ENCODE assay signal across 14 mouse cellular contexts in the genomic region with DNA sequence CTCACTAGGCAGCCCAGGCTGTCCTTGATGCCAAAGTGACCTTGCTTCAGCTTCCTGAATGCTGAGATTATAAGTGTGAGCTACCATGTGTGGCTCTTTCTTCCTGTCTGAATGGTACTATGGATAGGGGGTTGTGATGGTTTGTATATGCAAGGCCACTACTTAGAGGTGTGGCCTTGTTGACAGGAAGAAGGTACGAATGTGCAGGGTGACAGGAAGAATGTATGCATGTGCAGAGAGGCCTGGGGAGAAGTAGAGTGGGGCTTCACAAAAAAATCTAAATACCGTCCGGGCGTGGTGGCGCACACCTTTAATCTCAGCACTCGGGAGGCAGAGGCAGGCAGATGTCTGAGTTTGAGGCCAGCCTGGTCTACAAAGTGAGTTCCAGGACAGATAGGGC. TPM values are rescaled to one million over a fixed set of nuclear protein-coding genes. Genes with fewer than 3 reads are reported as not detected.
"Had no signal": no experiment of that assay in that cellular context is flagged by ENCODE, and none has a peak within 500 bp of the region (broad histone marks: within the 10 kb centered on the region; RNA-seq: fewer than 3 reads in every experiment).

No protein-coding gene starts in this region.

- DNase-seq: left cerebral cortex, postnatal 4 days; liver; liver, embryonic 13.5 days; liver, postnatal 0 days; lung, adult 18-20 months; lung, adult 2 months; lung, embryonic 14.5 days; lung, postnatal 10 days; lung, postnatal 14 days; lung, postnatal 36 days; lung, postnatal 4 days; midbrain, embryonic 14.5 days had no signal

RNA-seq across cellular contexts. Expression of gene Ltbp2, which starts 55.9 kb away (rescaled TPM):
- total RNA-seq: megakaryocyte-erythroid progenitor cell, adult 5-6 weeks; monocyte, adult 5-6 weeks had no signal
